Mouse (Mus musculus): Measurements from ENCODE around the gene Vmn2r45. TPM values are rescaled to one million over a fixed set of nuclear protein-coding genes. Genes with fewer than 3 reads are reported as not detected.
"Not testable (repeated sequence)": the region's sequence is repeated elsewhere in the genome, so short reads cannot be mapped to it uniquely, and the experiment has no call there.

Gene Vmn2r45
- not detected in 2 replicates for polyA plus RNA-seq (2015; fragmentation: Nextera tagmentation; extraction: Ambion mirVana)

DNA sequence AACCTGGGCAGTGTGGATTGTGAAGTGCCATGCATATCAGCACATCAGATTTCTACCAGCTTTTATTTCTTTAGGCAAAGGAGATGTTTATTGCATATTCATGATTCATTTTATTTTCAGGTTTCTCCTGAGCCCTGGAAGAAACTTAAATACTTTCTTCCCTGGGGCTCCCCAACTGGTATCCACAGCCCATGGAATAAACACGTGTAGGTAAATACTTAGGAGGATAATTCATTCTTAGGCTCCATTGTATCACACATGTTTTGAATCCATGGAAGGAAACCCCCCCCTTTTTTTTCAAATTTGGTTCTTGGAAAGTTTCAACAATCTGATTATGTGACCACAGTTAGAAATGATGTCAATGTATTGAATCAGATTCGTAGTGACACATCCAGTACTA, at the start of gene Vmn2r45:
Vmn2r45 (minus strand) TSS at position 101 of the 400 bp plus-strand sequence.
- not testable (repeated sequence) for H3K27me3 ChIP-seq; H3K9me3 ChIP-seq (replicated peaks); H3K9ac ChIP-seq; H3K4me3 ChIP-seq (replicated peaks); ATAC-seq (replicated peaks; ENCODE audit: low FRiP score); H3K4me1 ChIP-seq; H3K36me3 ChIP-seq; H3K27ac ChIP-seq; H3K4me2 ChIP-seq
- 65% methylated on average over 2 of the region's 2 CpGs for WGBS

Other genes starting within 250 kb of the Vmn2r45 start
- not detected in 2 replicates for gene Vmn2r43, start 228.5 kb downstream of the Vmn2r45 start, polyA plus RNA-seq (2015; fragmentation: Nextera tagmentation; extraction: Ambion mirVana)
- gene Vmn2r44, start 105.7 kb downstream of the Vmn2r45 start, polyA plus RNA-seq (2015; fragmentation: Nextera tagmentation; extraction: Ambion mirVana) = not detected in 2 replicates

All from kidney, embryonic 15.5 days (tissue).